Mouse (Mus musculus): ENCODE measurements around the gene Fkbp11. TPM values are rescaled to one million over a fixed set of nuclear protein-coding genes. Genes with fewer than 3 reads are reported as not detected.
A peak's percentile ranks its signal among the peaks of the same experiment; 100 is the strongest.

Gene Fkbp11
- polyA plus RNA-seq, 1 experiment: not detected

- Histone ChIP-seq H3K27ac (ENCODE audit: insufficient read depth, low read depth, low read length) (no peak overlapping the region), H3K4me1 (ENCODE audit: control insufficient read depth, insufficient read depth, low read length) (peaks cover 15% of the 10 kb centered on the region), H3K4me3 (ENCODE audit: insufficient read depth, low read length) (peak overlapping the region; percentile 75)
- TF ChIP-seq CTCF (IDR thresholded peaks at IDR 0.05; ENCODE audit: low read depth, low read length): no peak
- TF ChIP-seq POLR2A (IDR thresholded peaks at IDR 0.05; ENCODE audit: borderline replicate concordance, low read depth, low read length): no peak
Observed at GRCm38 (mm10) chr15:98728366-98728765, 368 bp upstream of the Fkbp11 start.

- peaks cover 15% of the 10 kb centered on the region for H3K4me1 ChIP-seq (ENCODE audit: control insufficient read depth, insufficient read depth, low read length)
- H3K27ac ChIP-seq (ENCODE audit: insufficient read depth, low read depth, low read length): no peak overlapping the region
- TF ChIP-seq CTCF (IDR thresholded peaks at IDR 0.05; ENCODE audit: low read depth, low read length) (no peak), POLR2A (IDR thresholded peaks at IDR 0.05; ENCODE audit: borderline replicate concordance, low read depth, low read length) (no peak)
- H3K4me3 ChIP-seq (ENCODE audit: insufficient read depth, low read length): peak overlapping the region; percentile 75
Observed at GRCm38 (mm10) chr15:98726746-98727145, 1.3 kb downstream of the Fkbp11 start.

- Histone ChIP-seq H3K27ac (ENCODE audit: insufficient read depth, low read depth, low read length) (no peak overlapping the region), H3K4me3 (ENCODE audit: insufficient read depth, low read length) (no peak overlapping the region), H3K4me1 (ENCODE audit: control insufficient read depth, insufficient read depth, low read length) (peaks cover 13% of the 10 kb centered on the region)
- TF ChIP-seq CTCF (IDR thresholded peaks at IDR 0.05; ENCODE audit: low read depth, low read length): no peak
- no peak for TF ChIP-seq POLR2A (IDR thresholded peaks at IDR 0.05; ENCODE audit: borderline replicate concordance, low read depth, low read length)
Observed at GRCm38 (mm10) chr15:98726079-98726478, 1.9 kb downstream of the Fkbp11 start.

- no peak overlapping the region for H3K27ac ChIP-seq (ENCODE audit: insufficient read depth, low read depth, low read length)
- no peak overlapping the region for H3K4me3 ChIP-seq (ENCODE audit: insufficient read depth, low read length)
- TF ChIP-seq CTCF (IDR thresholded peaks at IDR 0.05; ENCODE audit: low read depth, low read length) (no peak), POLR2A (IDR thresholded peaks at IDR 0.05; ENCODE audit: borderline replicate concordance, low read depth, low read length) (no peak)
- H3K4me1 ChIP-seq (ENCODE audit: control insufficient read depth, insufficient read depth, low read length): peaks cover 12% of the 10 kb centered on the region
Observed at GRCm38 (mm10) chr15:98724441-98724840, 3.6 kb downstream of the Fkbp11 start.

- TF ChIP-seq POLR2A (IDR thresholded peaks at IDR 0.05; ENCODE audit: borderline replicate concordance, low read depth, low read length): no peak
- no peak for TF ChIP-seq CTCF (IDR thresholded peaks at IDR 0.05; ENCODE audit: low read depth, low read length)
- Histone ChIP-seq H3K4me3 (ENCODE audit: insufficient read depth, low read length) (no peak overlapping the region), H3K27ac (ENCODE audit: insufficient read depth, low read depth, low read length) (no peak overlapping the region), H3K4me1 (ENCODE audit: control insufficient read depth, insufficient read depth, low read length) (peaks cover 5% of the 10 kb centered on the region)
Observed at GRCm38 (mm10) chr15:98722854-98723253, 5.1 kb downstream of the Fkbp11 start.

DNA sequence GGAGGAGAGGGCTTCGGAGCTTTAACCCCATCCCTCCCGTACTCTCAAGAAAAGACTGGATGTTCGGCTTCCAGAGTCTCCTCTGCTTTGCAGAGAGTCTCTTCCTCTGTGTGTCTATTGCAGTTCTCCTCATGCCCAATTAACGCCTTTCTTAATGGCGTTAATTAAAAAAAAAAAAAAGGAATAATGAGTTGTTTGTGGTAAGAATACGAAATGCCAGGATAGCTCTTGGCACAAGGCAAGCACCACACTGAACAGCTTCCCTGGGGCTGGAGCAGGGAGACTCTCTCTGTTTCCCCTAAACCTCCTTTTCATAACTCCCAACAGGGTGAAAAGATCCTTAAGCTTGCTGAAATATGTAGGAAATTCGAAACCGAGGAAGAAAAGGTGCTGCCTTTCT, 5.8 kb downstream of the Fkbp11 start:
- TF ChIP-seq CTCF (IDR thresholded peaks at IDR 0.05; ENCODE audit: low read depth, low read length) (no peak), POLR2A (IDR thresholded peaks at IDR 0.05; ENCODE audit: borderline replicate concordance, low read depth, low read length) (no peak)
- H3K4me3 ChIP-seq (ENCODE audit: insufficient read depth, low read length): no peak overlapping the region
- no peak overlapping the region for H3K27ac ChIP-seq (ENCODE audit: insufficient read depth, low read depth, low read length)
- peaks cover 5% of the 10 kb centered on the region for H3K4me1 ChIP-seq (ENCODE audit: control insufficient read depth, insufficient read depth, low read length)

- H3K4me3 ChIP-seq (ENCODE audit: insufficient read depth, low read length): no peak overlapping the region
- peaks cover 16% of the 10 kb centered on the region for H3K4me1 ChIP-seq (ENCODE audit: control insufficient read depth, insufficient read depth, low read length)
- no peak overlapping the region for H3K27ac ChIP-seq (ENCODE audit: insufficient read depth, low read depth, low read length)
- TF ChIP-seq POLR2A (IDR thresholded peaks at IDR 0.05; ENCODE audit: borderline replicate concordance, low read depth, low read length) (no peak), CTCF (IDR thresholded peaks at IDR 0.05; ENCODE audit: low read depth, low read length) (no peak)
Observed at GRCm38 (mm10) chr15:98717301-98717700, 10.7 kb downstream of the Fkbp11 start.

- Histone ChIP-seq H3K27ac (ENCODE audit: insufficient read depth, low read depth, low read length) (no peak overlapping the region), H3K4me3 (ENCODE audit: insufficient read depth, low read length) (no peak overlapping the region), H3K4me1 (ENCODE audit: control insufficient read depth, insufficient read depth, low read length) (peaks cover 16% of the 10 kb centered on the region)
- TF ChIP-seq CTCF (IDR thresholded peaks at IDR 0.05; ENCODE audit: low read depth, low read length): no peak
- no peak for TF ChIP-seq POLR2A (IDR thresholded peaks at IDR 0.05; ENCODE audit: borderline replicate concordance, low read depth, low read length)
Observed at GRCm38 (mm10) chr15:98714230-98714652, 13.8 kb downstream of the Fkbp11 start.

GRCm38 (mm10) chr15:98710442-98710841, 17.6 kb downstream of the Fkbp11 start:
- no peak overlapping the region for H3K27ac ChIP-seq (ENCODE audit: insufficient read depth, low read depth, low read length)
- no peak overlapping the region for H3K4me3 ChIP-seq (ENCODE audit: insufficient read depth, low read length)
- peaks cover 20% of the 10 kb centered on the region for H3K4me1 ChIP-seq (ENCODE audit: control insufficient read depth, insufficient read depth, low read length)
- TF ChIP-seq POLR2A (IDR thresholded peaks at IDR 0.05; ENCODE audit: borderline replicate concordance, low read depth, low read length) (no peak), CTCF (IDR thresholded peaks at IDR 0.05; ENCODE audit: low read depth, low read length) (peak; percentile 98)

- Histone ChIP-seq H3K27ac (ENCODE audit: insufficient read depth, low read depth, low read length) (no peak within 1 kb of the TSS), H3K4me3 (ENCODE audit: insufficient read depth, low read length) (peak within 1 kb of the TSS; percentile 61), H3K4me1 (ENCODE audit: control insufficient read depth, insufficient read depth, low read length) (peaks cover 4% of the 10 kb centered on the region)
- TF ChIP-seq CTCF (IDR thresholded peaks at IDR 0.05; ENCODE audit: low read depth, low read length) (peak; percentile 51), POLR2A (IDR thresholded peaks at IDR 0.05; ENCODE audit: borderline replicate concordance, low read depth, low read length) (no peak)
Observed at GRCm38 (mm10) chr15:98707766-98708372, 20.1 kb downstream of the Fkbp11 start, which contains the start of gene Ccdc65. Ccdc65 (plus strand) TSS chr15:98708207.

Measured in bone marrow macrophage, adult 2 months (primary cell).